Mouse (Mus musculus): Measurements from ENCODE around the gene Crtc2. TPM values are rescaled to one million over a fixed set of nuclear protein-coding genes. Genes with fewer than 3 reads are reported as not detected.
A peak's percentile ranks its signal among the peaks of the same experiment; 100 is the strongest.
"Not testable (repeated sequence)": the region's sequence is repeated elsewhere in the genome, so short reads cannot be mapped to it uniquely, and the experiment has no call there.

Gene Crtc2
- total RNA-seq, 2 experiments from 2014 or later, result 19.5 to 21.7 TPM

DNA sequence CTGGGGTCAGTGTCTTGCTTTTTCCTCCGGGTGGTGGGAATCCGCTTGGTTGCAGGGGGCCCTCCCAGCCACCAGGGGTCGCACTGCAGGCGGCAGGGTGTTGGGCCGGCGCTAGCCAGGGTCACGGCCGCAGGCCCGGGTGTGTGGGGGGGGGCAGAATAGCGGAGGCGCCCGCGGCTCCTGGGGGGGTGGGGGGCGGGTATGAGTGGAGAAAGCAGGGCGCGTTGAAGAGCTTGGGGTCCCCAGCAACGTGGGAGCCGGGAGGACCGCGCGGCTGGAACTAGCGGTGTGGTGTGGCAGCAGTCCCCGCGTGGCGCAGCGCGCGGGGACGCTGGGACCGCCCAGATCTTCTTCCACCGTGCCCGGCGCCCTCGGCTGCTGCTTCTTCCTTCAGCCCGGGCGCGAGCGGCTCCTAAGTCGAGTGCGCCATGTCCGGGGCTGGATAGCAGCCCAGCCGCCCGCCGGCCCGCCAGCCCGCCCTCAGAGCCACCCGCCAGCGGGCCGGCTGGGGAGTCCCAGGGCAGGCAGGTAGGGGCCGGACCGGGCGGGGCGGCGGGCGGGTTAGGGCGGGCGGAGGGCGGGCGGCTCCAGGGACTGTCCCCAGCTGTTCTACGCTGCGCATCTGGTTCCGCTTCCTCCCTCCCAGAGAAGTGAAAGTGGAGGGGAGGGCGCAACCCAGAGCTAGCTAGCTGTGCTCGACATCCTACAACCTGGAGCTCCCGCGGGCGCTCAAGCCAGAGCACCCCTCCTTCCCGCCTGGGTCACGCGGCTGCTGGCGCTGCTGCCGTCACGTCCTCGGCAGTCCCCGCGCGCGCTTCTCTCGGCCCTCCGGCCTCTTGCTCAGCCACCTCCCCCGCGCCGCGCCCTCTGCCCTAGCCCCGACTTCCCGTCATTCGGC, 11.3 kb downstream of the Crtc2 start, which contains the start of gene Dennd4b:
Gene Dennd4b, plus strand, starts transcription at position 152 of the 898 bp plus-strand sequence.
- intact Hi-C loops (cut with DNase I), result loop anchor here (2.0 kb wide), 1 partner anchor 108 kb away; no protein-coding TSS in a partner anchor
- DNase-seq, result peak; percentile 95 to 98

DNA sequence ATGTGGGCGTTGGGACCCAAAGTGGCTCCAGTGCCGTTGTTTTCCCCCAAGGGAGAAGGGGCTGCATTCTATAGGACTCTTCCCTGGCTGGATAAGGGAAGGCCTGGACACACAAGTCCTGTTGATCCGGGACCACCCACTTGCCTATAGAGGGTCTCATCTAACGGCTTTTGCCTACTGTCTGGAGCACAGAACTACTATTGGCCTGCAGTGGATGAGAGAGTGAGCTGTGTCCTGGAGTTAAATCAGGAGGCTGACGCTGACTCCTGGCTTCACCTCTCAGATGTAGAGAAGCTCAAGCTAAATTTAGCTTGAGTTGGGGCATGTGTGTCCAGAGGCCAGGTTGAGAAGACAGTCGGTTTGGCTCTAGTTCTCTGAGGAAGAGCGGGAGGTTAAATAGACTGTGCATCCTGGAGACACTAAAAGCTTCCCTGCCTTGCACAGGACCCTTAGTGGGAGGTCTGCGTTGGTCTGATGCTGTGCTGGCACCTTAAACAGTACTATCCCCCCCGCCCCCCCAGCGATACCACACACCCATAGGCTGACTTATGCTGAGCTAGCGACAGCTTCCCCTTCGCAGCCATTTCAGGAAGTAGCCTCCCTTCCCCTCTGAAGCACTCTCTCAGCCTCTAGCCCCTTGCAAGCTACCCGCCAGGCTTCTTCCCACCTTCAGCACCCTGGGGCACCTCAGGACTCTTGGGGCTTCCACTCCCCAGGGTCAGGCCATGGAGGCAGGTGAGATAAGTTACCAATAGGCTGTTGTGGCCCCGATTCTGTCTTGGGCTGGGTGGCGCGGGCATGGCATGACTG, 12.2 kb downstream of the Crtc2 start:
- intact Hi-C loops (cut with DNase I), result loop anchor here (2.0 kb wide), 1 partner anchor 107 kb away; no protein-coding TSS in a partner anchor

DNA sequence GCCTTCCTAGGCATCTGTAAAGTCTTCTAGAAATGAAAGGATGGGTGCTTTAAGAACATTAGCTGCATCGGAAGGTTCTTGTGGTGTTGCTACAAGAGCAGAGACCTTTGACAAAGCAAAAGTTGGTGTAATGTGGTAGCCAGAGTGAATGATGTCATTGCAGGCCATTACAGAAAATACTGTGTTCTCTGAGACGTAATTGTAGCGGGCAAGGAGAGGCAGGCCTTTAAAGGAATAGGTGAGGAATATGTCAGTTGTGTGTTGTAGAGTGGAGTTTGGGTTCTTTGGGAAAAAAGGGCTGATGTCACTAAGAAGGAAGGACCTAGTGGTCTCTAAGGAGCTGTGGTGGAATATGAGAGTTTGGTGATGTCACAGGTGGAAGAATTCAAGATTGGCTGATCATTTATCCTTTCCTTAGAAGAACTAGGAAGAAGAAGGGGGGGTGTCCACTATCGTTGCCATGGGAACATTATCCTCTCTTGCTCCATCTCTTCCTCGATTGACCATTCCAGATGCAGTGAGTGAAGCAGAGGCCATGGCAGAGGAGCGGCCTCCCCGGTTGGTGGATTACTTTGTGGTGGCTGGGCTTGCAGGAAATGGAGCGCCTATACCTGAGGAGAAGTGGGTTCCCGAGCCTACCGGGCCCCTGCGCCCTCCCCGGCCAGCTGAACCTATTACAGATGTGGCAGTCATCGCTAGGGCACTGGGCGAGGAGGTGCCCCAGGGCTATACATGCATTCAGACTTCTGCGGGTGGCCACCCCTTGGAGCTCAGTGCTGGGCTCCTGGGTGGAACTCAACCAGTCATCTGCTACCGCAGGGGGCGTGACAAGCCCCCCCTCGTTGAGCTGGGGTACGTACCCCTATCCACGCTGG, 13.2 kb downstream of the Crtc2 start:
- no peak for DNase-seq
- intact Hi-C loops (cut with DNase I), result no loop called here

More for the DNA sequence above, 12.2 kb downstream of the Crtc2 start:
- DNase-seq, result peak; percentile 25 to 33

DNA sequence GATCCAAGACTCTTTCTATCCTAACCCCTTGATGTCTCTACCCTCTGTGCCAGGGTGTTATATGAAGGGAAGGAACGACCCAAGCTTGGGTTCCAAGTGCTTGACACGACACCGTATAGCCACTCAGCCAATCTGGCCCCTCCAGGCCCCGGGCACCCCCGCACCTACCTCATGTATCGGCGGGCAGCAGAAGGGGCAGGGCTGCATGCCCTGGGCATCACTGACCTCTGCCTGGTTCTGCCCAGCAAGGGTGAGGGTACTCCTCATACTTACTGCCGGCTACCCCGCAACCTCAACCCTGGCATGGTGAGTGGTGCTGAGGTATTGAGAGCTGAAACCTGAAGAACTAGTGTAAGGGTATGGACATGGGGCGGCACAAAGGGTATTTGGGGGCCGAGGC, 14.2 kb downstream of the Crtc2 start:
- intact Hi-C loops (cut with DNase I), result no loop called here
- DNase-seq, result no peak

DNA sequence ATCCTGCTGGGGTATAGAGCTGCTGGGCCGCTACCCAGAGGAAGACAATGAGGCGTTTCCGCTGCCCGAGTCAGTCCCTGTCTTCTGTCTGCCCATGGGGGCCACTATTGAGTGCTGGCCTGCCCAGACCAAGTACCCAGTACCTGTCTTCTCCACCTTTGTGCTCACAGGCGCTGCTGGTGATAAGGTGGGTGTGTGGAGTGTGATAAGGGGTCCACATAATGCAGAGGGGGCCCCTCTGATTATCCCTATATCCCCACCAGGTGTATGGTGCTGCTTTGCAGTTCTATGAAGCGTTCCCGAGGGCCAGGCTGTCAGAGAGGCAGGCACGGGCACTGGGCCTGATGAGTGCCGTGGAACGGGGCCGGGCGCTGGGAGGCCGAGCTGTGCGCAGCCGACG, 15.0 kb downstream of the Crtc2 start:
- intact Hi-C loops (cut with DNase I), result no loop called here
- no peak for DNase-seq

DNA sequence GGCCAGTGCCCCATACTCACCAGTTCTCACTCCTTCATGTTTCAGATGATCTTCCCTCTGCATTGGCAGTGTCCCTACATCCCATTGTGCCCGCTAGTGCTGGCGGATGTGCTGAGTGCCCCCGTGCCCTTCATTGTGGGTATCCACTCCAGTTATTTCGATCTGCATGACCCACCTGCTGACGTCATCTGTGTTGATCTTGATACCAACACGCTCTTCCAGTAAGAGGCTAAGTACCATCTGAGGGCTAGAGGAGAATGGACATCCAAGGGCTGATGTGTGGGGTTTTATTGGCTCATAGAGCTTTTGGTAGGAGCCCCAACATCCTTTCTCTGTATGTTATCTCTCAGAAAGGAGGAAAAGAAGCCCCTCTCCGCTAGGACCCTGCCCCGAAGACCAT, 16.8 kb downstream of the Crtc2 start:
- intact Hi-C loops (cut with DNase I), result no loop called here
- DNase-seq, result no peak

DNA sequence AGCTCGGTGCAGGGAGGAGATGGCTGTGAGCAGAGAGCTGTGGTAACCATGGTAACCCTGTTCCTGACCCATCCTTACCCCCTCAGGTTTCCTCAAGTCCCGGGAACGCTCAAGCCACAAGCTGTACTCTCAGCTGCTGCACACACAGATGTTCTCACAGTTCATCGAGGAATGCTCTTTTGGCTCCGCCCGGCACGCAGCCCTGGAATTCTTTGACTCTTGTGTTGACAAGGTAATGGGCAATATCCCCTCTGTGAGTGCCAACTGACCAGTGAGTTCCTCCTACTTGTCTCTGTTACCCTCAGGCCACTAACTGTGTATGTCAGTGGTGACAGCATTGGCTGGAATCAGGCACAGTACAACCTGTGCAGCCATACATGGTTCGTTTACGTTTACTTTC, 18.2 kb downstream of the Crtc2 start:
- no peak for DNase-seq

DNA sequence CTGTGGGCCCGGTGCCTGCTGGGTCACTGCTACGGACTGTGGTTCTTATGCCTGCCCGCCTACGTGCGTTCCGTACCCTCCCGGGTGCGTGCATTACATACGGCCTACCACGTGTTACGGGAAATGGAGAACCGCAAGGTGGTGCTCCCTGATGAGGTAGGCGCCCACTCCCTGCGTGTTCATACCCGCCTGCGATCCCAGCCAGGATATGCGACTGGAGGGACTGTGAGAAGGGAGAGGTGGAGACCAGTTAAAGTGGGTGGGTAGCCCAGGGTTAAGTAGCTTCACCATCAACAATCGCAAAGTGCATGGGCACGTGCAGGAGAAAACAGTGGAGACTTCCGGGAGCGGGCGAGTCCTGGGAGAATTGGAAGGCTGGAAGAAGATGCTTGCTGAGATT, 19.9 kb downstream of the Crtc2 start:
- DNase-seq, result no peak
- intact Hi-C loops (cut with DNase I), result no loop called here

More for the DNA sequence above, 18.2 kb downstream of the Crtc2 start:
- intact Hi-C loops (cut with DNase I), result no loop called here

DNA sequence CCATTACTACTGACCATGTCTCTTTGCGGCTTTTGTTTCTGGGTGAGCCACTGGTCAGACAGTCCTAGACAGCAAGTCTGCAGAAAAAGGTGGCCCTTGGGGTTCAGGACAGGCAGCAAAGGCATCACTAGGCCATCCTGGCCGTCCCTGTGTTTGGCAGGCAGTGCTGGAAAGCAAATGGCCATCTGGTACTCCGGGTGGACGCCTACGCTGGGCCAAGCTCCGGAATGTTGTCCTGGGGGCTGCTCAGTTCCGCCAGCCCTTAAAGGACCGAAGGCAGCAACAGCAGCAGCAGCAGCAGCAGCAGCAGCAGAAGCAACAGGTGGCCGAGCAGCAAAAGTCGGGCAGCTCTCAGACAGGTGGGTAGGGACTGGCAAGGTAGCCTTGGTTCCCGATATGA, 21.3 kb downstream of the Crtc2 start:
- intact Hi-C loops (cut with DNase I), result no loop called here
- no peak for DNase-seq

DNA sequence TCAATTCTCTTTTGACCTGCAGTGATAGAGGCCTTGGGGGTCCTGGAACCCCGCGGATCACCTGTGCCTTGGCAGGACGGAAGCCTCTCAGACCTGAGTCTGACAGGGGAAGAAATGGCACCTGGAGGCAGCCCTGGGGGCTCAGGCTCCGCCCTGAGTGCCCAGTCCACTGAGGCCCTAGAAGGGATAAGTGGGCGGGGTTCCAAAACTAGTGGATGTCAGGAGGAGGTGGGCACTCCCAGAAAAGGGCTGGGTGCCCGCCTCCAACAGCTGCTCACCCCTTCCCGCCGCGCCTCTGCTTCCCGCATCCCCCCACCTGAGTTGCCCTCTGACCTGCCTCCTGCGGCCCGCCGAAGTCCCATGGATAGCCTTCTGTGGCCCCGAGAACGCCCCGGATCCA, 22.9 kb downstream of the Crtc2 start:
- intact Hi-C loops (cut with DNase I), result no loop called here
- no peak for DNase-seq

DNA sequence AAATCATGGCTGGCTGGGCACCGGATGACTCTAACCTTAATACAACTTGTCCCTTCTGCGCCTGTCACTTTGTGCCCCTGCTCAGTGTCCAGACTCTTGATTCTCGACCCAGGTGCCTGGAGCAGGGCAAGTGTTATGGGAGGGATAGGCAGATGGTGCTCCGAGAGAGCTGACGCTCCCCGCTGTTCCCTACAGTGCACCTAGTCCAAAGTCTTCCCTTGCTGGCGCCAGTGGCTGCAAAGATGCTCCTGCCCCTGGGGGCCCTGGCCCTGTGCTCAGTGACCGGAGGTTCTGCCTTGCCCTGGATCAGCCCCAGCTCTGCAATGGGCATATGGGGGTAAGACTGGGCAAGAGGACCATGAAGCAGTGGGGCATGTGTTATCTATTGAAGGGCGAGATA, 23.8 kb downstream of the Crtc2 start:
- DNase-seq, result no peak
- intact Hi-C loops (cut with DNase I), result no loop called here

DNA sequence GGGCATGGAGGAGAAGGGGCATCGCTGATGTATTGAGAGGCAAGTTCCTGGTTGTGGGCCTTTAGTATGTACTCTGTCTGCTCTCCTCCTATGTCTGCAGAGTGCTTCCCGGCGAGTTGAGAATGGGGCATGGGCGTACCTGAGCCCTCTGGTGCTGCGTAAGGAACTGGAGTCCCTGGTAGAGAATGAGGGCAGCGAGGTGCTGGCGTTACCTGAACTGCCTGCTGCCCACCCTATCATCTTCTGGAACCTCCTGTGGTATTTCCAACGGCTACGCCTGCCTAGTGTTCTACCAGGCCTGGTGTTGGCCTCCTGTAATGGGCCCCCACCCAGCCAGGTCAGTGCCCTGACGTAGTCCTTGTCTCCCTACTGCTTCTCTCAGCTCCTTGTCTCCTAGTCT, 24.2 kb downstream of the Crtc2 start:
- no peak for DNase-seq
- intact Hi-C loops (cut with DNase I), result no loop called here

DNA sequence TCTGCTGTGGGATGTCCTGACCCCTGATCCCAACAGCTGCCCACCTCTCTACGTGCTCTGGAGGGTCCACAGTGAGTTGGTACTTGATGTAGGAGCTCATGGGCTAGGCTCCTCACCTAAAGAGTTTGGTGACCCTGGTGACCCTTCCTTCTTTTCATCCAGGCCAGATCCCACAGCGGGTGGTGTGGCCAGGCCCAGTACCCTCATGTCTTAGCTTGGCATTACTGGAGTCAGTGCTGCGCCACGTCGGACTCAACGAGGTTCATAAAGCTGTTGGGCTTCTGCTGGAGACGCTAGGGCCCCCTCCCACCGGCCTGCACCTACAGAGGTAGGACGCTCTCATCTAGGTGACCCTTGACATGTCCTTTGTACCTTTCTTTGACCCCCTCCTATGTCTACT, 25.3 kb downstream of the Crtc2 start:
- no peak for DNase-seq
- intact Hi-C loops (cut with DNase I), result no loop called here

DNA sequence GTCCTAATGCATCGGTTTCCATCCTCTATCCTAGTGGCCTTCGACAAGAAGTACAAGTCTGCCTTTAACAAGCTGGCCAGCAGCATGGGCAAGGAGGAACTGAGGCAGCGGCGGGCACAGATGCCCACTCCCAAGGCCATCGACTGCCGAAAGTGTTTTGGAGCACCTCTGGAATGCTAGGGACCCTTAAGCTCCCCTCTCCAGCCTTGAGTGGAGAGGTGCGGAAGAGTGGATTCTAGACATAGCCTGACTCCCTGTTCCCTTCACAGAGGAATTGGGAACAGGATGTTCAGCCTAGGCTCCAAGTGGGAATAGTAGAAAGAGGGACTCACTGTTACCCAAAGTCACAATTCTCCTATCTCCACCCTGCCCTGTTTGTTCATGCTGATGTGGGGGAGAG, 25.8 kb downstream of the Crtc2 start:
- intact Hi-C loops (cut with DNase I), result no loop called here

DNA sequence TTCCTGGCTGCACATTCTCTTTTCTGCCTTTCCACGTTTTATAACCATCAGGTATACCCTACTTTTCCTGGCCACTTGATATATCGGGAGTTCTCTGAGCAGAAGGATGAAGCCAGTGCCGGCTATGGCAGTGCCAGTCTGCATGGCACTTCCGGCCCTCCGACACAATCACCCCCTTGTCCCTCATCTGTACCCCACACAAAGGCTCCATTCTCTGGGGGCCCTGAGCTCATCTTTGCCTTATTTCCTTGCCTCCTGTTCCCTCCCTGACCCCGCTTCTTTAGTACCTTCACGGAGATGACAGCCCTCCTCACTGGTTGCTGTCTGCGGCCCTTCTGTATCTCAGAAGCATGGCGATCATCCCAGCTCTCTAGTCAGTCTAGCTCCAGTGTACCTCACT, 26.7 kb downstream of the Crtc2 start:
- no peak for DNase-seq
- intact Hi-C loops (cut with DNase I), result no loop called here

More for the DNA sequence above, 25.8 kb downstream of the Crtc2 start:
- DNase-seq, result no peak

DNA sequence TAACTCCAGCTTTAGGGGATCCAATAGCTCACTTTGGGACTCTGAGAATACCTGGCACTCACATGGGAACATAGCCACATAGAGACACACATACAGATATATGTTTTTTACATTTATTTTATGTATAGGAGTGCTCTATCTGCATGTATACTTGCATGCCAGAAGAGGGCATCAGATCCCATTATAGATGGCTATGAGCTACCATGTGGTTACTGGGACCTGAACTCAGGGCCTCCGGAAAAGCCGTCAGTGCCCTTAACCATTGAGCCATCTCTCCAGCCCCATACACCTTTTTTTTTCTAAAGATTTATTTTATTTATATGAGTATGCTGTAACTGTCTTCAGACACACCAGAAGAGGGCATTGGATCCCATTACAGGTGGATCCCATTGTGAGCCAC, 30.2 kb downstream of the Crtc2 start:
- DNase-seq, result no peak
- intact Hi-C loops (cut with DNase I), result no loop called here

DNA sequence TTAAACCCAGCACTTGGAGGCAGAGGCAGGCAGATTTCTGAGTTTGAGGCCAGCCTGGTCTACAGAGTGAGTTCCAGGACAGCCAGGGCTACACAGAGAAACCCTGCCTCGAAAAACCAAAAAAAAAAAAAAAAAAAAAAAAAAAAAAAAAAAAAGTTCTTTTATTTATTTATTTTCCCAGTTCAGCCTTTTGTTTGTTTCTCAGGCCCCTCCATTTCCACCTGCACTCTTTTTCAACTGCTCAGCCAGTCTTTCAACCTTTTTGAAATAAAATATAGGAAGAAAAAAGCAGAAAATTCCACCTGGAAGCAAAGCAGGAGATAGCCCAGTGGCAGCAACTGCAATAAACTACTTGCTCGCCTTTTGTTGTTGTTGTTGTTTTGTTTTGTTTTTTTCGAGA, 35.4 kb downstream of the Crtc2 start:
- DNase-seq; intact Hi-C loops (cut with DNase I): not testable (repeated sequence)

DNA sequence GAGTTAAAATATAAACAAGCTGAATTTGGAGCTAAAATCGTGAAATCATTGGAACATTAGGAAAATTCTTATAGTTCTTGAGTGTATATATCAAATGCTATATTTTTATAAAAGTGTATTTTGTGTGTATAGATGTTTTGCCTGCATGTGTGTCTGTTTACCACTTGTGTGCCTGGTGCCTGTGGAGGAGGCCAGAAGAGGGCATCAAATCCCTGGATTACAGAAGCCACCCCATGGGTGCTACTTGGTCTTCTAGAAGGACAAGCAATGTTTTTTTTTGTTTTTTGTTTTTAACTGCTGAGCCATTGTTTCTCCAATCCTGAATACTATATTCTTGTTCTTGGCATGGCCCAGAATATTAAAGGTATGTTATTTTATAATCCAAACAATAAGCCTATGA, 36.6 kb downstream of the Crtc2 start:
- DNase-seq, result no peak

DNA sequence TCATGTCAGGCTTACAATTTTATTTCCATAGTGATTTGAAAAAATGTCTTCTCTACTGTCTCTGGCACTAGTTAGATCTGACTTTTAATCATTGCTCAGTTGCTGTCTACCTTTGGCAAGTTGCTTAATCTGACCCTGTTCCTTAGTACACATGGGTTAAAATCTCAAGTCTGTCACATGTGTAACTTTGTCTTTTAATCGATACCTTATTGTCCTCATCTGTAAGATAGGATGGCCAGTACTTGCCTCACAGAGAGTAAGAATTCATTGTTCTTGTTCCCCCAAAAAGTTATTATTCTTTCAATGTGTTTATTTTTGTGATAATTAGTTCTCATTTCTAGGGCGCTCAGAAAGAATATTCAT, 38.0 kb downstream of the Crtc2 start:
- DNase-seq, result no peak
- intact Hi-C loops (cut with DNase I), result loop anchor here (5.0 to 10.0 kb wide), 2 partner anchors 80 to 173 kb away; partner anchors contain the start of gene Npr1

More for the DNA sequence above, 36.6 kb downstream of the Crtc2 start:
- intact Hi-C loops (cut with DNase I), result loop anchor here (5.0 to 10.0 kb wide), 2 partner anchors 82 to 174 kb away; partner anchors contain the start of gene Npr1
